Mouse (Mus musculus) embryonic facial prominence, embryonic 10.5 days (tissue): ENCODE measurements at regions not wholly inside any gene's neighbourhood (a gene's known extent, or its start where the extent isn't known, plus 50 kb on each side); places are given as distances from the start of the nearest gene placed in this dataset.
A peak's percentile ranks its signal among the peaks of the same experiment; 100 is the strongest.
"Not testable (repeated sequence)": the region's sequence is repeated elsewhere in the genome, so short reads cannot be mapped to it uniquely, and the experiment has no call there.

Experiments used
- DNase-seq: peaks from one replicate; pipeline ENCODE4 v3.0.0-alpha.2; 2017; ENCODE audit warnings: low spot score
- H3K27ac ChIP-seq: fragments of 300-500 bp; sonication (generic); replicated peaks from 2 replicates; pipeline ENCODE4 v1.5.1; 2016; ENCODE audit warnings: mild to moderate bottlenecking
- H3K27me3 ChIP-seq: fragments of 300-500 bp; sonication (generic); replicated peaks from 2 replicates; pipeline ENCODE4 v1.6.1; 2016; ENCODE audit warnings: low read depth, mild to moderate bottlenecking; ENCODE audit not compliant: poor library complexity, severe bottlenecking
- H3K36me3 ChIP-seq: fragments of 300-500 bp; sonication (generic); replicated peaks from 2 replicates; pipeline ENCODE4 v1.6.1; 2016; ENCODE audit warnings: mild to moderate bottlenecking, moderate library complexity
- H3K4me1 ChIP-seq: fragments of 300-500 bp; sonication (generic); 2 replicates; pipeline ENCODE4 v1.6.1; 2016
- H3K4me3 ChIP-seq: fragments of 300-500 bp; sonication (generic); 2 replicates; pipeline ENCODE4 v1.5.1; 2016; ENCODE audit warnings: mild to moderate bottlenecking, moderate library complexity
- H3K9me3 ChIP-seq: fragments of 300-500 bp; sonication (generic); 2 replicates; pipeline ENCODE4 v1.6.1; 2016; ENCODE audit warnings: mild to moderate bottlenecking
- WGBS: fragments of 180-500 bp; shearing (Covaris S2); methylation state at CpG from one replicate; pipeline ENCODE4 v1.1.7; 2016; 5-methylcytosine and 5-hydroxymethylcytosine counted together

DNA sequence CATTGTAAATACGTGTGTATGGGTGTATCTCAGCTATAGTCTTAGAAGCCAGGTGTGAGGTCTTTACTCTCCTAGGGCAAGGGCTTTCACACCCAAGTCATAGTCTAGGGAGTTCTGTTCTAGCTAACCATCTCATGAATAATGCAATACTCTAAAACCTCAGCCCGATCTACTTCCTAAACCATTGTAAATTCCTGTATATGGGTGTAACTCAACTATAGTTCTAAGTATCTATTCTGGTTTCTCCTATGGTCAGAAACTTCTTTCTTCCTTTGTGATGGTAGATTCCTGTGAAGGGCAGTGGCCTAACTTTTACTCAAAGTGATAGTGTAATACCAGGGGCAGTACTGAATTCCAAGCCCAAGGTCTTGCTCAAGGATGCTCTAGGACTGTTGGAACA lies 58.7 kb upstream of the Srd5a3 start:
- not testable (repeated sequence) for H3K4me1 ChIP-seq, H3K4me3 ChIP-seq, H3K36me3 ChIP-seq, DNase-seq, H3K9me3 ChIP-seq, H3K27ac ChIP-seq
- H3K27me3 ChIP-seq = peaks cover 24% of the 10 kb centered on the region
- WGBS = 88% methylated on average over 2 of the region's 2 CpGs

DNA sequence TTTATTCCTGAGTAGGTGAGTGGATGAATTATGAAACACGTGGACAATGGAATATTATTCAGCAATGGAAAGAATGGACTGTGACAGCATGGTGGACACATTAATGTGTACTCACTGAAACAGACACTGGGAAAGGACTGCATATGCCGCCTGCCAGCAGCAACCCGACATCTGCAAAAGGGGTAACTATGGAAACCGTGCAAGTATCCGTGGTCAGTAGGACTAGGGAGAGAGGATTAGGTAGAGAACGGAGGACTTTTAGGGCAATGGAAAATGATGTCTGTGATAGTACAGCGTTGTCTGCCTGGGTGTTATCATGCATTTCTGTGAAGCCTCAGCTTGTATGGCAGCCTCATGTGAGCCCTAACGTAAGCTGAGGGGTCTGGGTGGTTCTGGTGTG lies 59.6 kb upstream of the Srd5a3 start:
- peaks cover 27% of the 10 kb centered on the region for H3K27me3 ChIP-seq
- peaks cover 8% of the 10 kb centered on the region for H3K4me1 ChIP-seq
- H3K9me3 ChIP-seq = no peaks in the 10 kb centered on the region
- no peaks in the 10 kb centered on the region for H3K36me3 ChIP-seq
- no peak overlapping the region for H3K4me3 ChIP-seq
- H3K27ac ChIP-seq = no peak overlapping the region
- no peak for DNase-seq
- WGBS = 89% methylated on average over 8 of the region's 8 CpGs

DNA sequence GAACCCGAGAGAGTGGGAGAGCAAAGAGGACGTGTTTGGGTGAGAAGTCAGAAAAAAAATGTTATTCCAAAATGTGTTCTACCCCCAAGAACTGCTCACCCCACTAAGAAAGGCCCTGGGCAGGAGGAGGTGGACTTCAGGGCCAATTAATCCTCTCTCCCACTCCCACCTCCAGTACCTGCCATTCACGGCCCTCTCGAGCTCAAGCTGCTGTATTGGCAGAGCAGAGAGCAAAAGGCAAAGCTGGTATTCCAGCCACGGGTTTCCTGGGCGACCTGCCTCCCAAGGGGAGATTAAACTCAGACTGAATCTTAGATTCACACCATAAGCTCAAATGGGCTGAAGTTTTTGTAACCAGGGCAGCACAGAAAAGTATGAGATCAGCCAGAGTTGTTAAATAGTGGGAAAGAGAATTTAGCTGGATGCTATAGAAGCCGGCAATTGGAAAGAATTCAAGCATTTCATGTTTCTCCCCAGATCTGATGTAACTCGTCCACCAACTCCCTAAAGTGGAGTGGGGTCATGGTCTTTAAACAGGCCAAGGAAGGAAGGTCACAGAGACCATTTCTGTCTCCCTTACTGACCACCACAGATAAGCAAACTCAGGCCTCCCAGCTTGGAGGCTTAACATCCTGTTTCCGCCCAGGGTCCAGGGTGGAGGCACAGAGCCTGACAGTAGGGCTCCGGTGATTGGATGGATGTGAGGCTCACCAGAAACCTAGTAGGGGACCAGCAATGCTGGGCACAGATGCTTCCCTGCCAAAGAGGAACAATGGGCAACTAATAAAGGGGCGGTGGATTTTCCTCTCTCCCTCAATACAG lies 60.7 kb upstream of the Srd5a3 start:
- Histone ChIP-seq H3K4me3 (no peak overlapping the region), H3K9me3 (no peaks in the 10 kb centered on the region), H3K4me1 (peaks cover 14% of the 10 kb centered on the region), H3K36me3 (no peaks in the 10 kb centered on the region), H3K27ac (no peak overlapping the region), H3K27me3 (peaks cover 27% of the 10 kb centered on the region)
- no peak for DNase-seq
- WGBS = 74% methylated on average over 11 of the region's 11 CpGs

DNA sequence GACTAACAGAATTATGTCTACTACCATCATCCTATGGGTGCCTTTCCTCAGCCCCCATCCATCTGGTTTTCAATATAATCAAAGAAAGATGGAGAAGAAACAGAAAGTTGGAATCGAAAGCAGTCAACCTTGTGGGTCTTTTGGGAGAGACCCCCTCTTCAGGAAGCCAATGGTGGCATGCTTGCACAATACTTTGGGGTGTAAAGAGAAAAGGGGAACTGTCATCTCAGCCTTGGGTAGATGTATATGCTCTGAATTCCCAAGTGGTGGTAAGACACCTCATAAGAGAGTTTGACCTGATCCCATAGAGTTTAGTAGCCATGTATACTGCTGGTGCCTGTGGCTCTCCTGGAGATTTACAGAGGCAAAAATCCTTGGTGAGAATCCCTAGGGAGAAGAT lies 61.6 kb upstream of the Srd5a3 start:
- no peak for DNase-seq
- Histone ChIP-seq H3K4me3 (no peak overlapping the region), H3K4me1 (peaks cover 14% of the 10 kb centered on the region), H3K27ac (no peak overlapping the region), H3K9me3 (no peaks in the 10 kb centered on the region), H3K36me3 (no peaks in the 10 kb centered on the region), H3K27me3 (peaks cover 34% of the 10 kb centered on the region)
- 92% methylated on average over 1 of the region's 1 CpGs for WGBS

DNA sequence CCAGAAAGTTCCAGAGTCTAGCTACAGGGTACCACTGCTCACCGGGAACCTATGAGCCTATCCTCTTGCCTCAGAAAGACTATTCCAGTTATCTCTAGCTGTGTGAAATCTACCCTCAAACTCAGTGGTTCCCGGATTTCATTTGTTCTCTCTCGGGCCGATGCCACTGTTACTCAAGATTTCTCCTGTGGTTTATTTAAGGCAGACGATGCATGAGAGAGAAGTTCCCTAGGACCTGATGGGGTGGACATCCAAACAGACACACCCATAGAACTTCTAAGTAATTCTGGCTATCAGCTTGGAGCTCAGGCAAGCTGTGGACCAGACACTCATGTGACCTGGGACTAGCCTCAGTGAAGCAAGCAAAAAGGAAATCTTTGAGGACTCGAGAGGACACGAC lies 63.8 kb upstream of the Srd5a3 start:
- no peak for DNase-seq
- H3K9me3 ChIP-seq = no peaks in the 10 kb centered on the region
- no peak overlapping the region for H3K27ac ChIP-seq
- 89% methylated on average over 7 of the region's 7 CpGs for WGBS
- H3K27me3 ChIP-seq = peaks cover 39% of the 10 kb centered on the region
- no peak overlapping the region for H3K4me3 ChIP-seq
- H3K36me3 ChIP-seq = no peaks in the 10 kb centered on the region
- peaks cover 14% of the 10 kb centered on the region for H3K4me1 ChIP-seq

DNA sequence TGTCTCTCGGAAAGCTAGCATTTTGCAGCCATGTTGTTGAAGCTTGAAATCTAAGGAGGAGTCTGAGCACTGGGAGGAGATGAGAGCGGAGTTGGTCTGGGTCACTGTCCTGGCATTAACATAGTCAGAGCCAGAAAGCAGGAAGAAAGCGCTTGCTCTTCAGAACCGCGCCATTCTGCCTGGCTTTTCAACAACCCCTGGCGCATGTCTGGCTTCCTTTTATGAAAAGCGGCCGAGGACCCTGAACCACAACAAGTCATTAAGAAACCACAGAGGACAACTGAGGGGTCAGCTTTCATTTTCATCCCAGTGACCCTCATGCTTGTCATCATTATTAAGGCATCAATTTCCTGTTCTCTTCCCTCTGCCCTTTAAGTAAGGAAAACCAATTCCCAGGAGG lies 64.7 kb upstream of the Srd5a3 start:
- DNase-seq = peak; percentile 52
- no peaks in the 10 kb centered on the region for H3K36me3 ChIP-seq
- peaks cover 14% of the 10 kb centered on the region for H3K4me1 ChIP-seq
- peak overlapping the region; percentile 70 for H3K27ac ChIP-seq
- no peaks in the 10 kb centered on the region for H3K9me3 ChIP-seq
- H3K4me3 ChIP-seq = peak overlapping the region; percentile 33
- peaks cover 39% of the 10 kb centered on the region for H3K27me3 ChIP-seq
- 21% methylated on average over 8 of the region's 8 CpGs for WGBS

DNA sequence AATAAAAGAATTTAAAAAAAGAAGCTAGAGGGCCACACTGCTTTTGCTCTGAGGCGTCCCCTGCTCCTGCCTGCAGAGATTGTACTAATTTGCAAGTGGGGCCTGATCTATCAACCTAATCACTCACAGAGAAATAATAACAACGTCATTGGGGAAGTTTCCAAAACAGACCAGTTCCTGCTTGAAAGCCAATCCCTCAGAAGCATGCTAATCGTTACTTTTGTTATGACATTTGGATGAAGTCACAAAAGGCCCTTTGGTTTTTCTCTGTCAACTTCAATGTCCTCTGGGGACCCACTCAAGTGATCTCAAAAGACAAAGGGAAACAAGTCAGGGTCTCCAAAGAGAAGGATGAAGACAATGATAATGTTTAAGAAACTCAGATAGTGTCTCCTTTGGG lies 72.2 kb upstream of the Srd5a3 start:
- H3K36me3 ChIP-seq = no peaks in the 10 kb centered on the region
- H3K4me3 ChIP-seq = no peak overlapping the region
- no peak overlapping the region for H3K27ac ChIP-seq
- WGBS = 38% methylated on average over 3 of the region's 3 CpGs
- no peaks in the 10 kb centered on the region for H3K9me3 ChIP-seq
- H3K4me1 ChIP-seq = peaks cover 28% of the 10 kb centered on the region
- no peaks in the 10 kb centered on the region; the same call in 1 of the 2 replicates for H3K27me3 ChIP-seq
- no peak for DNase-seq

DNA sequence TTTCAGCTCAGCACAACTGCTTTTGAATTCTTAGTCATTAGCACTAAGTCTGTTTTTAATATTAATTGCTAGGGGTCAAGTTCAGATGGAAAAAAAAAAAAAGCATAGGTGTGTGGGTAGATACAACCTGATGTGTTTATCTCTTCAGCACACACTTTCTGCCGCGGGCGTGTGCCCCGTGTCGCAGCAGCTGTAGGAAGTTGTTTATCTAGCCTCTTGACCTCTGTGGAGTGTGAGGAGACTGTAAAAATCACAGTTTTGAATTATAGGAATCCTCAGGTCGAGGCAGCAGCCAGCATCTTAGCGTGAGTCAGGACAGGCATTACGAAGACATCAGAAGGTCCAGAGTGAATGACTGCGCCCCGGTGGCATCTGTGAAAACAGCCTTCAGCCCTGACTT lies 72.8 kb upstream of the Srd5a3 start:
- WGBS = 42% methylated on average over 10 of the region's 10 CpGs
- H3K4me3 ChIP-seq = no peak overlapping the region
- peak; percentile 25 for DNase-seq

DNA sequence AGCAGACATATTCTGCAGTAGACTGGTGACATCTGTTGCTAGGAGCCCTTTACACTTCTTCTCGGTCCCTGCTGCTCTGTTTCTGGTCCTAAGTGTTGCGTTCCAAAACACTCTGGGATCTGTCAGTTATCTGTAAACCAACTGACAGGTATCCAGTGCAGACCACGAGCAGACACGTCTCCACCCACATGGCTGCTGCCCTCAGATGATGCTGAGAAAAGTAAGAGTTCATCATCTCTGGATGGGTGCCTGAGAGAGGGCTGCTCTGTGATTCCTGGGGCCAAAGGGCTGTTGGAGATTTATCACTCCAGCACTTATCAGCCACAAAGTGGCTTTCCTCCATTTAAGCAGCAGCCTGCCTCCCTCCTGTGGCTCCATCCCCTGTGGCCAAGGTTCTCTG lies 74.3 kb upstream of the Srd5a3 start:
- Histone ChIP-seq H3K27me3 (no peaks in the 10 kb centered on the region; the same call in 1 of the 2 replicates), H3K27ac (no peak overlapping the region), H3K9me3 (no peaks in the 10 kb centered on the region), H3K4me1 (peaks cover 28% of the 10 kb centered on the region), H3K36me3 (no peaks in the 10 kb centered on the region), H3K4me3 (no peak overlapping the region)
- no peak for DNase-seq
- 60% methylated on average over 4 of the region's 4 CpGs for WGBS

More for the DNA sequence above, 72.8 kb upstream of the Srd5a3 start:
- peaks cover 28% of the 10 kb centered on the region for H3K4me1 ChIP-seq
- H3K27me3 ChIP-seq = no peaks in the 10 kb centered on the region; the same call in 1 of the 2 replicates
- H3K9me3 ChIP-seq = no peaks in the 10 kb centered on the region
- no peaks in the 10 kb centered on the region for H3K36me3 ChIP-seq
- 0 out of 2 replicates have a peak overlapping the region, but pooled peaks have one; percentile 14 for H3K27ac ChIP-seq

DNA sequence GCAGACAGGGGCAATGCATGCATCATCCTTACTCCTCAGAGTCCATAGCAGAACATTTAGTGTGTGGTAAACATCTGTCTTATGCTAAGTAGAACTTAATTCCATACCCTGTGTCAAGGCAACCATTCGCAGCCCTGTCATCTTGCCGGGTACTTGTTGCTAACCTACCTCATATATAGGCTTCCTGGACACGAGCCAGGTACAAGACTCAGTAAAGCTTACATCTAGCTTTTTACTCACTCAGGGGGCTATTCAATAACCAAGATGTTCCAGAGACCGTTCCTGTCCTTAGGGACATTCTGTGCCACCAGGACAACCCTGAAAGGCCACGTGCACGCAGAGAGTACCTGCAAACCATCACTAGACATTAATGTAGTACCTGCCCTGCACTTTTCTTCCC lies 74.8 kb upstream of the Srd5a3 start:
- no peak overlapping the region for H3K27ac ChIP-seq
- H3K27me3 ChIP-seq = no peaks in the 10 kb centered on the region; the same call in 1 of the 2 replicates
- no peak for DNase-seq
- no peaks in the 10 kb centered on the region for H3K9me3 ChIP-seq
- no peaks in the 10 kb centered on the region for H3K36me3 ChIP-seq
- 82% methylated on average over 6 of the region's 6 CpGs for WGBS
- H3K4me1 ChIP-seq = peaks cover 28% of the 10 kb centered on the region
- H3K4me3 ChIP-seq = no peak overlapping the region

DNA sequence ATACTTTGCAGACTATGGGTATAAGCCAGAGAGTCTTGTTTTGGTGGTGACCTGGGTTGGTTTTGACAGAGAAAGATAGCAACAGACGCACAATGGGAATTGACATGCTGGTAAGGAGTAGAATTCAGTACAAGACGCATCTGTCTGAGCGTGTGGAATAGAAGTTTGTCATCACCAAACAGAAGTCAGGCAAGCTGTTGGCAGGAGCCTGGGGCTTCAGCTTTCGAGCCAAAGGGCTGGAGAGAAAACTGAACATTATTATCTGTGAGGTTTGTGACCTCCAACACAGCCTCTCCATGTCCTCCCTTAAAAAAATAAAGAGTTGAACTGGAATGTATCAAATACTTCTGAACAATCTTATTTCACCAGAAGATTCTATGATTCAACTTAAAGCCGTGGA lies 75.4 kb upstream of the Srd5a3 start:
- Histone ChIP-seq H3K4me3 (no peak overlapping the region), H3K36me3 (no peaks in the 10 kb centered on the region), H3K9me3 (no peaks in the 10 kb centered on the region), H3K27me3 (no peaks in the 10 kb centered on the region), H3K4me1 (peaks cover 28% of the 10 kb centered on the region), H3K27ac (no peak overlapping the region)
- no peak for DNase-seq
- WGBS = 78% methylated on average over 5 of the region's 5 CpGs

DNA sequence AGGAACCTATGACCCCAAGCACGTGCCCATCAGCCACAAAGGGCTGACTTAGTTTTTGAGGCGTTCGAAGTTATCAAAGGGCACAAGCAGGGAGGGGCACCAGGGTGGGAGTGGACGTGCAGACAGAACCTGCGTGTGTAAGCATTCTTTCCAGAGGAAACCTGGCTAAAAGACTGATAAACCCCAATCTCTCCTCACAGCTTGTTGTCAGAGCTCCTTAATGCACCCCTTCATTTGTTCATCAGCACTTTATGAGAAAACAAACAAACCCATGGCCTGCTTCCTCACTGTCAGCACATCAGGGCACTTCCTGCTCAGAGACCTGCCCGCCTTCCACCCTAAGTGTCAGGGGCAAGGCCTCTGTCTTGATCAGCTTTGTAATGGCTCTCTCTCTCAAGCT lies 76.6 kb upstream of the Srd5a3 start:
- H3K36me3 ChIP-seq = no peaks in the 10 kb centered on the region
- H3K27me3 ChIP-seq = no peaks in the 10 kb centered on the region
- WGBS = 46% methylated on average over 6 of the region's 6 CpGs
- H3K9me3 ChIP-seq = no peaks in the 10 kb centered on the region
- no peak overlapping the region for H3K4me3 ChIP-seq
- H3K27ac ChIP-seq = no peak overlapping the region; the same call in 1 of the 2 replicates
- no peak for DNase-seq
- peaks cover 28% of the 10 kb centered on the region for H3K4me1 ChIP-seq

DNA sequence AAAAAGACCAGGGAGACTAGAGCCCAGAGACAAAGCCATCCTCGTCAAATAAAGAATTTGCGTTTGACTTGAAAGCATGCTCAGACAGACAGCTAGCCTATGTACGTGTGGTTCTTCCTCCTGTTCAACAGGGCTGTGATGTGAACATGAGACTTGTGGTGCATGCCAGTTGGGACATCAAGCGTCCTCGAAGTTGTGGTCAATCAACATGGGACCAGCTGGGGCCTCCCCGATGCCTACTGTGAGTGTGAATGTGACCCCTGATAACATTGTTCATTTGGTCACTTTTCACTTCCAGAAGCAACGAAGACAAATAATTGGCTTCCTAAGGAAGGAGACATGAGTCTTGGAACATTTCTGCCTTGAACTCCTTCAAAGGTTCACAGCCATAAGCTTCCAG lies 79.8 kb upstream of the Kdr start:
- H3K4me3 ChIP-seq = no peak overlapping the region
- no peak overlapping the region for H3K27ac ChIP-seq
- H3K36me3 ChIP-seq = no peaks in the 10 kb centered on the region
- no peaks in the 10 kb centered on the region for H3K27me3 ChIP-seq
- DNase-seq = no peak
- H3K9me3 ChIP-seq = no peaks in the 10 kb centered on the region
- 80% methylated on average over 7 of the region's 7 CpGs for WGBS
- no peaks in the 10 kb centered on the region for H3K4me1 ChIP-seq
